Mouse (Mus musculus) hematopoietic stem cell, adult 5-6 weeks (primary cell): ENCODE results near the gene Mapk8. TPM values are rescaled to one million over a fixed set of nuclear protein-coding genes. Genes with fewer than 3 reads are reported as not detected.

Source experiments
- ATAC-seq, 2 experiments: fragments of 125-278 bp in 1 of 2; replicated peaks in 1 of 2; 2 replicates each; pipeline ENCODE4 v1.8.0; 2016 to 2017; ENCODE audit warnings: inconsistent platforms in 2 of 2, mild to moderate bottlenecking in 2 of 2, moderate number of reproducible peaks in 2 of 2, low read depth in 1 of 2, moderate TSS enrichment in 1 of 2; ENCODE audit not compliant: low FRiP score in 2 of 2, poor library complexity in 2 of 2, severe bottlenecking in 2 of 2, insufficient read depth in 1 of 2, low TSS enrichment in 1 of 2
- total RNA-seq: library from RNA; stranded (forward); fragments of 172-1452, 232-1000 nt; gene quantifications from 2 replicates; pipeline ENCODE4 v1.2.3, GENCODE M21; 2017

The Mapk8 gene
- total RNA-seq, 1 experiment from 2014 or later = 89.5 TPM

DNA sequence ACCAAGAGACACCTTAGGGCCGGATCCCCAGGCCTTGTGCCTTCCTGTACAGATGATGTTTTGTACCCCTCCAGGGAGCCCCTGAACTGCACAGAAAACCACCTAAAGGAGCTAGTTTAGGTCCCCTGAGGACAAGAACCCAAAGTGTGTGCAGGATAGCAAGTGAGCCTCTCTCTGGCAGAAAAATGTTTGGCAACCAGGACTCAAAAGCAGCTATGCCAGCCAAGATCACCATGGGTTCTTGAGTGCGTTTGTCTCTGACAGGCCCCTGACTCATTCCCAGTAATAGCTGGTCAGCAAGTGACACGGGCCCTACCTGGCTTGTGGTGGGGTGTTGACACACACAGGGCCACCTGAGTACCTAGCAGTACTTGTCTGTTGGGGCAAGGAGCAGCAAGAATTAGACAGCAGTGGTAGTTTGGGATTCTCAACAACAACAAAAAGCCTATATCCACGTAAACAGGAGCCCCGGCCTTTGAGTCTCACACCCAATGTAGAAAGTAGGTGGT is 117.6 kb downstream of the Mapk8 start:
- ATAC-seq = no peak

DNA sequence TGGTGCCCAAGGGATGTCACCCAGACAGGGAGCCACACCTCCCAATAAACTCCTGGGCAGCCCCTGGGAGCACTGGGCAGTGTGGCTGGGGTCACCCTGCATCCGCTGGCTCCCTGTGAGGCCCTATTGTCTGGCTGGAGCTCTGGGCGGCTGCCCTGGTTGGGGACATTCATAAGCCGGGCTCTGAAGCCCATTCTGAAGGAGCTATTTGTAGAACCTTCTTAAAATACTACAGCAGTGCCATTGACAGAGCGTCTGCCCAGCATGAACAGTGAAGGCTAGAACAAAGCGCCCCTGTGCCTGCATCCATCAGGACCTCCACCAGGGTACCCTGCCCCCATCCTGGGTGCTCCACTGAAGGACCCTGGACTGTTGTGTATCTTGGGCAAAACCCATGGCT is 118.6 kb downstream of the Mapk8 start:
- no peak for ATAC-seq

Other genes starting within 250 kb of the Mapk8 start
- 0.50 TPM in 1 of 2 replicates, not detected in the other for gene Arhgap22, start 233.1 kb downstream of the Mapk8 start, total RNA-seq
- gene Frmpd2, start 24.5 kb upstream of the Mapk8 start, total RNA-seq = not detected in 2 replicates
- gene Ptpn20, start 142.0 kb upstream of the Mapk8 start, total RNA-seq = not detected in 2 replicates